Mouse (Mus musculus): ENCODE measurements at regions not wholly inside any gene's neighbourhood (a gene's known extent, or its start where the extent isn't known, plus 50 kb on each side); places are given as distances from the start of the nearest gene placed in this dataset.

DNA sequence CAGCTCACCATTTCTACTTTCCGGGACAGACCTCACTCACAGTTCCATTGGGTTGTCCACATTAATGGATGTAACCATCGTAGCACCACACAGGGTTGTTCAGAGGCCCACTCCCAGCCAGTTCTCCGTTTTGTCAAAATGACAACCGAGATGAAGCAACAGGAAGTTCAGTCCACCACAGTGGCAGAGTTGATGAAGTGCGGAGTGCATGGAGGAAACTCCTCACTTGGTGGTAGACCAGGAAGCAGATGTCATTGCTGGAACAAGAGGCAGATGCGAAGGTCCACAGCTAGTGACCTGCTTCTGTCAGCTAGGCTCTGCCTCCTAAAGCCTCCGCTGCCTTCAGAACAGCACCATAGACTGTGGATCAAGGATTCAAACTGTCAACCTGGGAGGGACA lies 59.5 kb upstream of the Dhx15 start:
- TF ChIP-seq CTCF (IDR thresholded peaks at IDR 0.05; ENCODE audit: insufficient read depth, low read depth, low read length), result no peak
- TF ChIP-seq POLR2A (IDR thresholded peaks at IDR 0.05; ENCODE audit: insufficient read depth, low read depth, low read length), result no peak

Data from olfactory bulb, adult 2 months (tissue).